Mouse (Mus musculus): ENCODE results near the gene Grm4.

GRCm38 (mm10) chr17:27565942-27566267 is 44.7 kb upstream of the Grm4 start:
- no peak for TF ChIP-seq POLR2A (IDR thresholded peaks at IDR 0.05; ENCODE audit: insufficient read depth, low read depth, low read length)
- TF ChIP-seq CTCF (IDR thresholded peaks at IDR 0.05; ENCODE audit: insufficient read depth, low read depth, low read length): no peak

Measured in olfactory bulb, adult 2 months (tissue).